Mouse (Mus musculus): Measurements from ENCODE around the gene Msh2.
A peak's percentile ranks its signal among the peaks of the same experiment; 100 is the strongest.
"Not testable (repeated sequence)": the region's sequence is repeated elsewhere in the genome, so short reads cannot be mapped to it uniquely, and the experiment has no call there.

Gene Msh2

DNA sequence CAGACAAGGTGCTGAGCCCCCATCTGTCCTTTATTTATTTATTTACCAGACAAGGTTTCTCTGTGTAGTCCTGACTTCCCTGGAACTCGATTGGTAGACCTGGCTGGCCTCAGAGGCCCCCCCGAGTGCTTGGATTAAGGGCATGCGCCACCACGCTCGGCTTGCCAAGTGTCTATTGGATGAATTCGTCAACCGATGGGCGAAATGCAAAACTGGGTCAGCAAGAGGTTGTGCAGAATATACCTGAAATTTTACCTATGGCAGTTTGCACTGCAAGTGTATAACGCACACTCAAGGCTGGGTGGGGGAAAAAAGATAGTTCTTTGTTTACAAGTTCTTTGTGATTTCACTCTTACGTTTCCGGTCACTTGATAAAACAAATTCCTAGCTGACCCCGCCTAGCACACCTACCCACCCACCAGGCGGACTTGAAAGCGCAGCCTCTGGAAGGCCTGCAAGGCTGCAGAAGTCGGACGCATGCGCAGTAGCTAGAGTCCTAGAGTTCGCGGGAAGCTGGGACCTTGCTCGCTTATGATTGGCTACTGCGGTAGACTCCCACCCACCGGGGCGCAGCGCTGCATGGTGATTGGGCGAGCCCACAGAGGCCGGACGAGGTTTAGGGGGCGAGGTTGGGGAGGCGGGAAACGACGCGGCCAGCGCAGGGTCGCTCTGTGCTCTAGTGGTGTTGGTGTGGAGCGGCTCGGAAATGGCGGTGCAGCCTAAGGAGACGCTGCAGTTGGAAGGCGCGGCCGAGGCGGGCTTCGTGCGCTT lies at the start of gene Msh2:
TSS of gene Msh2 (plus strand) at position 441 of the 771 bp plus-strand sequence.
- peak; percentile 96 for DNase-seq (ENCODE audit: low read depth, low spot score)

DNA sequence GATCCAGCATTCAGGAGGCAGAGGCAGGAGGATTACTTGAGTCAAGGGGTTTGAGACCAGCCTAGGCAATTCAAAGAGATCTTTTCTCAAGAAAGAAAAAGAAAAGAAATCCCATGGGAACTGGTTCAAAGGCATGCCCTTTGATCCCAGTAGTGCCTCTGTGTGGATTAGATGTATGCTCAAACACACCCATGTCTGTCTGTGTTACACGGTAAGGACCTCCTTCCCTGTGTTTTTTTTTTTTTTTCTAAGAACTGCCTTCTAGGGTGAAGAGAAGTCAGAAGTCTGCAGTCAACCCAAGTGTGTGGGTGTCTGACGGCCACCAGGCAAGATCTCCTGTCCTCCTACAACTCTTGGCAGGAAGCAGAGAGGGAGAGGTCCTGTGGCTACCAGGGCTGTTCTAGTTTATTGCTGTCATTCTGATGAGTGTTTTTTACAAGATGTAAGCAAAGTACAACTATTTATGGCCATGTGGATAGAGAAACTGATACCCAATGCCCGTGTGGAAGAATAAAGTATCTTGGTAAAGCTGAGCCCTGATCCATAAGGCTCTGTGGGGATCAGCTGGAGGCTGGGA lies 46.5 kb upstream of the Msh2 start:
- DNase-seq (ENCODE audit: low read depth, low spot score), result no peak

DNA sequence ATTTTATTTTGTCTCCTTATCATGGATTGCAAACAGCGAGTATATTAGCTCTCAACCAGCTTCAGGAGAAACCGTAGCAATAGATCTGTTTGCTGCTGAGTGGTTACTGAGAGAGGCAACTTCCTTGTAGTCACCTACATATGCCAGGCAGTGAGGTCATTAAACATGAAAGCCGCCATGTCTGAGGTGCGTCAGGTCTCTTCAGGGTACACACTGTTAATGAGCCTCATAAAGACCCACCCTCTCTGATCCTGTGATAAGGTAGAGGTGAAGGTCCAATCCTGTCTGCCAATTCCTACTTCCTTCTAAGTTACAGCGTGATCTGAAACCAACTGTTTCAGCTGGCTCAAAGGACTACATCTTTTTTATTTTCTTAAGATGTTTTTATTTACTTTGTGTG lies 44.0 kb upstream of the Msh2 start:
- DNase-seq (ENCODE audit: low read depth, low spot score), result no peak

DNA sequence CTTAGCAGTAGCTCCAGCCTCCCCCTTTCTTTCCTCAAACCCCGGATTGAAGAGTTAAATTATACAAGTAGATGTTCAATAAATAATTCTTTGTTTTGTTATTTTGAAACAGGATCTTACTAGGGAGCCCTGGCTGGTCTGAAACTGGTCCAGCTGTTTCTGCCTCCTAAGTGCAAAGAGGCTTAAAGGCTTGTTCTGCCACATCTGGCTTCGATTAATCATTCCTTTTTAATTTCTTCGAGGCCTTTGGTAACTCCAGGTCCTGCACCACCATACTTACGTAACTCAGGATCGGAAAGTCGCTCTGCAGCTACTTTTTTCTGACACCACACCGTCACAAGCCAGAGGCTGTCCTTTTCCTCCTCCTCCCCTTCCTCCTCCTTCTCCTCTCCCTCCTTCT lies 43.4 kb upstream of the Msh2 start:
- no peak for DNase-seq (ENCODE audit: low read depth, low spot score)

DNA sequence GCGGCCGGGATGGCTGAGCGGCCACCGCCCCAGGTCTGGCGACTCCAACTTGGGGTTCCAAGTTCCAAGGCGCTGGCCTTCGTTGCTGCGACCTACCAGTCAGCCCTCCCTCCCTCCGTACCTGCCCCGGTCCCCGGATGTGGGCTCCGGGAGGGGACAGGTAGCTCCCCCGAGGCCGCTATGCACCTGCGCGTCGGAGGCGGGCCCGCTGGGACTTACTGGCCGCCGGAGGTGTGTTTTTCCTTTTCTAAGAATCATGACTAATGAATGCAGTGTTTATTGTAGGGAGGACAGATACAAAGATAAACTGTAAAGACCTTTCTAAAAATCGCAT lies 35.1 kb upstream of the Msh2 start:
- peak; percentile 45 for DNase-seq (ENCODE audit: low read depth, low spot score)

DNA sequence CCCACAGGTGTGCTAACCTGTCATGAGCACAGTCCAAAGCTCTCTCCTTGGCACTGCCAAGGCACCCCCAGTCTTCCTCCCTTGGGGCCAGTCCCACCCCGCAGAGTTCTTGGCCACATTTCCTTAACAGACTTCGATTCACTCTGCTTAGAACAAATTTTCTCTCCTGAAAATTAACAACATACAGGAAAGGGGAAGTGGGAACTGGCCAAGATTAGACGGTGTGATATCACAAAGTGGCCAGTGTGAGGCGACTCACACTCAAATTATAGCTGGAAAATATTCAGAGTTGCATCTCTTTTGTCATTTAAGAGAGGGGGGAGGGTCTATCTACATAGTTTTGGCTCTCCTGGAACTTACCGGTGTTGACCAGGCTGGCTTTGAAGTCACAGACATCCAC lies 32.9 kb upstream of the Msh2 start:
- DNase-seq (ENCODE audit: low read depth, low spot score), result no peak

DNA sequence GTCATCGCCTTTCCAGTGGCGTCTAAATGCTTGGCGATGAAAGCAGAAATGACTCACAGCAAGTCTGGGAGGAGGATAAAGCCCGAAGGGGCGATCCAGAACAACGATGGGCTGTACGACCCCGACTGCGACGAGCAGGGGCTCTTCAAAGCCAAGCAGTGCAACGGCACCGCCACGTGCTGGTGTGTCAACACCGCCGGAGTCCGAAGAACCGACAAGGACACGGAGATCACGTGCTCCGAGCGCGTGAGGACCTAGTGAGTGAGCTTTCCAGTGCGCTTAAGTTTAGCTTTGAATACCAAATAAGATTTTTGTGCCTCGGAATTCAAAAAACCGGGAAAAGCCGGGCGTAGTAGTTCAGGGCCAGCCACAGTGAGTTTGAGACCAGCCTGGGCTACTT lies 31.9 kb upstream of the Msh2 start:
- DNase-seq (ENCODE audit: low read depth, low spot score), result no peak

DNA sequence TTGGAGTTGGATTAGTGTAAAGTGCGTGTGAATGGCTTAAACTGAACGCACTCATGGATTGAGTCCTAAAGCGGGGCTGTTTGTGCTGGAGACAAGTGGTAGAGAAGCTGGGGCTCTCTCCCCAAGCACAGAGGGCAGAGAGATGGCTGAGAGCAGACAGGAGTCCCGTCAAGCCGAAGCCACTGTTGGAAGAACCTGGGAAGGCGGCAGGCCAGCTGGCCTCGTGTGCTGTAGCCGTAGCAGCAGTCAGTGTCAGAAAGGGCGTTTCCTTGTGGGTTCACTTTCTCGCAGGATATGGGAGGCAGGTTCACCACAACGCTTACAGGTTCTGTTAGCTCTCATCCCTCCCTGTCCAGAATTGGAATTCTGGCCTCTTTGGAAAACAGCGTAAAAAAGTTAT lies 31.1 kb upstream of the Msh2 start:
- DNase-seq (ENCODE audit: low read depth, low spot score), result no peak

DNA sequence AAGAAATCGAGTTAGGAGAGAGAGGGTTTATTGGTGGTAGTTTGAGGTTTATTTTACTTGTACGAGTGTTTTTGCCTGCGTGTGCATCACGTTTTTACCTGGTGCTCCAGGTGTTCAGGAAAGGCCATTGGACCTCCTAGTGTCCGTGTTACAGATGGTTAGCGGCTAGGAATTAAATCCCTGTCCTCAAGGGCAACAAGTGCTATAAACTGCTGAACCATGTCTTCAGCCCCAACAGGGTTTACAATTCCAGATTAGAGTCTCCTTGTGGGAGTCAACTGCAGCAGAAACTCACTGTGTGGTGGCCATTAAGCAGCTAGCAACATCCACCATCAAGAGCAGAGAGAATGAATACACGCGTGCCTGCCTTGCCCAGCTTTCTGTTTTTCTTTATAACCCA lies 29.4 kb upstream of the Msh2 start:
- DNase-seq (ENCODE audit: low read depth, low spot score), result no peak

DNA sequence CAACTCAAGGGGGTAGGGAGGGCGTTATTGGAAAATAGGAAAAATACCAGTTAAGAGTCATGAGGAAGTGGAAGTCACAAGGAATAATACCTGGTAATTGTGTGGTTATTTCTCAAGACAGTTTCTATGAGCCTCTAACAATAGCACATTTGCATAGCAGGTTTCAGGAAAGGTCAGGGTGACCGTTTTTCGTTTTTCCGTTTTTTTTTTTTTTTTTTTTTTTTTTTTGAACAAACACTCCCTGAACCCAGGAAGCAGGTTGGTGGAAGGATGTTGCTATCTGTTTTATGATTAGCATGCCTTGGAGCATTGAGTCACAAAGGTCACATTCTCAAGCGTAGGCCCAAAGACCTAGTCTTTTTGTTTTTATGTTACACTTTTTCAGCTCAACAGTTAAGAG lies 16.5 kb upstream of the Msh2 start:
- DNase-seq (ENCODE audit: low read depth, low spot score), result not testable (repeated sequence)

DNA sequence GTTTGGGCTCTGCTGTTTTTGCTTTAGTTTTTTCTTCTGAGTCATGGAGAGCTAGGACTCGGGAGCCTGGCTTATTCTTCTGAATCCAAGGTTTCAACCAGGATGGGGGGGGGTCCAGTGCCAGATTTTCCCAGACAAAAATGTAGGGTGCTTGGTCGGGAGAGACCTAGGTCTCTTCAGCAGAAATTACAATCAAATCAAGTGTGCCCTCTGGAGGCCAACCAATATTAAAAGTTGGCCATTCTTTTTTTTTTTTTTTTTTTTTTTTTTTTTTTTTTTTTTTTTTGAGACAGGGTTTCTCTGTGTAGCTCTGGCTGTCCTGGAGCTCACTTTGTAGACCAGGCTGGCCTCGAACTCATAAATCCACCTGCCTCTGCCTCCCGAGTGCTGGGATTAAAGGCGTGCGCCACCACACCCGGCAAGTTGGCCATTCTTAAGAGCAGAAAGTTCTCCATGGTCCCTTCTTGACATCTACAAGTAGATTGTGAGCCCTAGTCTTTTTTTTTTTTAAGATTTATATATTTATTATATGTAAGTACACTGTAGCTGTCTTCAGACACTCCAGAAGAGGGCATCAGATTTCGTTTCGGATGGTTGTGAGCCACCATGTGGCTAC lies 10.1 kb upstream of the Msh2 start:
- not testable (repeated sequence) for DNase-seq (ENCODE audit: low read depth, low spot score)

DNA sequence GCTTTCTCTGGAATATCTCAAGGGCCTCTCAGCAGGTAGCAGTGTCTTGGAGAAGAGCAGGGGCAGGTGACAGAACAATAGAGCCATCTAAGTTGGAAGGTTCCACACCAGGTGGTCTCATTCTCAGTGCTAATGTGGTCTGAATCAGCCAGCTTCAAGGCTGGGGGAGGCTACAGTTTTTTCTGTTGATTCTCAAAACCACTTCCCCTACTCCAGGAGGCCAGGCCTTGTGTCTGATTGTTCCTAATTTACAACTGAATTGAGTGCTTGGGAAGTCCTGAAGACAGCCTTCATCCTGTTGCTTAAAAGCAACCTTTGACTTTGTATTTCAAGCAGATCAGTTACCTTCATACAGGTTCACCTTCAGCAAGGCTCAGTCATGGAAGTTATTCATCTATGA lies 7.9 kb upstream of the Msh2 start:
- DNase-seq (ENCODE audit: low read depth, low spot score), result no peak

DNA sequence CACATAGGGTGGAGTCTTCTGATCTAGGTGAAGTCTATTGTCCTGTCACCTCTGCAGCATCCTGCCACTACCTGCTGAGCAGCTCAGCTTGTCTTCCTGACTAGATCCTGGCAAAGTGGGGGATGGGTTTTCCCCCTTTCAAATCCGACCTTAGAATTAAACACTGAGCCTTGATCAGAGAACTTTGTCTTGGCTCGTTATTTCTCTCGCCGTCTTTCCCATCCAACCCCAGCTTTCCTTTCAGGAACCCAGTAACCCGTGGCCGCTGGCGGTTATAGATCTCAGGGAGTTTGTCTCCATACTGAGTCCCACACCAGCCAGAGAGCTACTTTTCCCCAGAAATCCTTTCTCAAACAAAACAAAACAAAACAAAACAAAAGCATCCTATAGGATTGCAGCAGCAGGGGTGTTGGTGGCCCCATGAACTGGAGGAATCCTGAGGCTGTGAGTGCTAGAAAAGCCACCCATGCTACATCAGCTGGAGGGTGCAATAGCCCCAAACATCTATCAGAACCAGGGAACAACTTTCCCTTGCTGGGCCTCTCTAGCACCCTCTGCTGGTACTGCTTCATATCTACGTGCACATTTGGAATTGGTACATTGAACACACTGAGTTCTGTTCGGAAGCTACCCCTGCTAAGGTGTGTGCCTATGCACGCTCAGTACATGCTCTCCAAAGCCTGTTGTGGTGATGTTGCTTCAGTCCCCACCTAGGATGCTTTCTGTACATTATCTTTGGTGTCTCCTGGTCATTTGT lies 6.9 kb upstream of the Msh2 start:
- DNase-seq (ENCODE audit: low read depth, low spot score), result peak; percentile 59

DNA sequence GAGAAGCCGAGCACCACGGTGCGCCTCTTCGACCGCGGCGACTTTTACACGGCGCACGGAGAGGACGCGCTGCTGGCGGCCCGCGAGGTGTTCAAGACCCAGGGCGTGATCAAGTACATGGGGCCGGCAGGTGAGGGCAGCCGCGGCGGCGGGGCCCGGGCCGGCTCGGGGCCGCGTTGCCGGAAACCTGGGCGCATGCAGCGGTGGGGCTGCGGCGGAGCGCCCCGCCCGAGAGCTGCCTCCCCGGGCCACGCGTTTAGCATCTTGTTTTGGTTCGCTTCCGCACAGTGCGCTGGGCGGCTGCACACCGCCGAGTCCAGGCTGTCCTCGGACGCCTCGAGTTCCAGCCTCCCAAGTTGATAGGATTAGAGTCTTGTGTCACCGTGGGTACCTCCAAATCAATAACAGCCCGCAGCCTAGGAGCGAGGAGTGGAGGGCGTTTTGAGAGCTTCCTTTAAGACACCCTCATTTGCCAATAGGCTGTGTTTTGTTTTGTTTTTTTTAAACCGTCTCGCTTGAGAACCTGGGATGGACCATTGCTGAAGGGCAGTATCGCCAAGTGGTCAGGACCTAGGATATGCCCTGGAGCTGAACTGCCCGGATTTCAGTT lies 652 bp downstream of the Msh2 start:
- DNase-seq (ENCODE audit: low read depth, low spot score), result peak; percentile 75

DNA sequence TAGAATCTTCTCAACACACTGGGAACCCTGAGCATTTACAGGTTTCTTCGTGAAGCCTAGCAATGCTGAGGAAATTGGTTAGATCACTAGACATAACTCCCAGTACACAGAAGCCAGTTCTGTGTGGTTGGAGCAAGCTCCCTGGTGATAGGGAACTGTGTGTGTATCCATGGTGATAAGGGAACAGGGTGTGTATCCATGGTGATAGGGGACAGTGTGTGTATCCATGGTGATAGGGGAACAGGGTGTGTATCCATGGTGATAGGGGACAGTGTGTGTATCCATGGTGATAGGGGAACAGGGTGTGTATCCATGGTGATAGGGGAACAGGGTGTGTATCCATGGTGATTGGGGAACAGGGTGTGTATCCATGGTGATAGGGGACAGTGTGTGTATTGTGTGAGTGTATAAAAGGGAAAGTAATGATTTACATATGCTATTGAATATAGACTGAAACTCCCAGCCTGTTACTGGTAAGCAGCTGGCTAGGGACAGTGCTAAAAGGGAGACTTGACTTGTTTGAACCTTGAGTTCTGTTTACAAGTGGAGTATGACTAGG lies 4.9 kb downstream of the Msh2 start:
- not testable (repeated sequence) for DNase-seq (ENCODE audit: low read depth, low spot score)

DNA sequence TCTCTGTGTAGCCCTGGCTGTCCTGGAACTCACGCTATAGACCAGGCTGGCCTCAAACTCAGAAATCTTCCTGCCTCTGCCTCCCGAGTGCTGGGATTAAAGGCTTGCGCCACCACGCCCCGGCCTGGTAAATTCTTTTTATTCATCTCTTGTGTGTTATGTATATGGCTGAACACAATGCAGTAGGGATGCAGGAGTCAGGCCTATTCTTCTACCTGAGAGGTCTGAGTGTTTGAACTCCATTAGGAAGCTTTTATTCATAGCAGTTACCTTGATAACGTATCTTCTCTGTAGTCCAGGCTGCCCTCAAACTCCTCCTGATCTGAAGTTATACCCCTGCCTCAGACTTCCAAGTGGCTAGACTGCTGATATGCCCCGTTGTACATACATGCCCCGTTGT lies 5.5 kb downstream of the Msh2 start:
- no peak for DNase-seq (ENCODE audit: low read depth, low spot score)

DNA sequence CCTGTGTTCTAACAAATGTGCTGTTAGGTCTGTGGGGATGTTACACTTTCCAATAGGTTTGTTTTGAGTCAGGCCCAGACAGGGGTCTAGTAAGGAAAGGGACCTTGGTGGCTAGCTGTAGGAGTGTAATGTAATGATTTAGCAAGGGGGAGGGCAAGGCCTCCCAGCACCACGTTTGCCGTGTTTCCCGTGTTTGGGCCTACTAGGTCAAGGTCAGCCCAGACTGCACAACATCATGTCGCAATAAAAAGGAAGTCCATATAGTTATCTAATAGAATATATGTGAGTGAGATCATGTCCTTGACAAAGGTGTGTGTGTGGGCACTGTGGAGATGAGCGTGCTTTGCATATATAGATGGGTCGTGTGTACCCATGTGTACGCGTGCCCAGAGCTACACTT lies 17.1 kb downstream of the Msh2 start:
- DNase-seq (ENCODE audit: low read depth, low spot score), result no peak

DNA sequence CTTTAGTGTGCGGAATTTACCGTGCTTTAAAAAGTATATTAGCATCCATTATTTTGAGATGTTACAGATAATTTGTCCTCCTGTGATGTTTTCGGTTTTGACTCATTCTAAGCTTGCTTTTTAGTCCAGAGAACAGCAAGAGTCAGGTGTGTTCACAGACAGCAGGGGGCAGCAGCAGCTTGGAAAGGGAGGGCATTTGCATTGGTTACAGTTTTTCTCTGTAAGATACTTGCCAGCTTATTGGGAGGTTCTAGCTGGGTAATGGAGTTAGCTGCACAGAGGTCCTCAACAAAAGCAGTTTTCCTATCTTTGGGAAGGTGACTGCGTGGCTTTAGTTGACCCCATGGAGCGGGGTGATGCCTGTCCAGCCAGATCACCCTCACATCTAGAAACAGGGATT lies 19.8 kb downstream of the Msh2 start:
- DNase-seq (ENCODE audit: low read depth, low spot score), result peak; percentile 45

DNA sequence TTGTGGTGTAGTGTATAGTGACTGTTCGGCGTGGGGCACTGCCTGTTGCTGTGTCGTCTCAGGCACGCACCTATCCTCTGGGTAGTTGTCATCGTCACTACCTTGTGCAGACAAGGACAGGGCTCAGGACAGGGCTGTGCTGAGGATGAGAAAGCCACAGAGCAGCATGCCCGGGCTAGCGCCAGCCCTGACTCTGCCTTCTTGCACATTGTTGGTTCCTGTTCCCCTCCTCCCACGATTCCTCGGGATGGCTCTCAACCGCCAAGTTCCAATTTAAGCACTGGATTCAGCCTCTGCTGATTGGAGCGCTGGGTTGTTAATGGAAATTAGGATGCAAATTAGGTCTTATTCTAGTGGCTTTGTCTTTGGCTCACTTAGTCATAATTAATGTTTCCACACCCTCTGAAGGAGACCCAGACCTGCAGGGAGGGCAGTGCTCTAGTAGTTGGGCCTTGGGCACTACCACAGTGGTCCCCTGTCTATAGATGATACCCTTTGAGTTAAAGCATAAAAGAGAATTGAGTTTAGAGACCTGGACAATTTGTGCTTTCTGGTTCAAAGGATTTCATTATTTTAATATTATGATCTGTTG lies 23.8 kb downstream of the Msh2 start:
- DNase-seq (ENCODE audit: low read depth, low spot score), result no peak

DNA sequence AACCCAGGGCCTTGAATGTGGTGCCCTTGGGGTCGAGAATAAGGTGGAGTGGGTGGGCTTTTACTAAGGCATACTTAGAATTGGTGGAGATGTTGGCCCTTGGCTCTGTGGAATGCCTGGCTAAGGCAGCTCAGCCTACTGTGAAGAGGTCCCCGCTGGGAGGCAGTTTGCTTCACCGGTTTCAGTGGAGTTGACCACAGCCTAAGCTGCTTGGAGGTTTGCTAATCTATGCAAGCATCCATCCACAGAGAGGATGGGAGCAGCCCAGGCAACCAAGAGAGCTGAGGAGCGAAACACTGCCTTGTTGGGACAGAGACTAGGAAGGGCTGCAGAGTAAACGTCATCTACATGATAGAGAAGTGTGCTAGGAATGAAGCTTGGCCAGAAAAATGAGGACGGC lies 24.7 kb downstream of the Msh2 start:
- DNase-seq (ENCODE audit: low read depth, low spot score), result no peak

DNA sequence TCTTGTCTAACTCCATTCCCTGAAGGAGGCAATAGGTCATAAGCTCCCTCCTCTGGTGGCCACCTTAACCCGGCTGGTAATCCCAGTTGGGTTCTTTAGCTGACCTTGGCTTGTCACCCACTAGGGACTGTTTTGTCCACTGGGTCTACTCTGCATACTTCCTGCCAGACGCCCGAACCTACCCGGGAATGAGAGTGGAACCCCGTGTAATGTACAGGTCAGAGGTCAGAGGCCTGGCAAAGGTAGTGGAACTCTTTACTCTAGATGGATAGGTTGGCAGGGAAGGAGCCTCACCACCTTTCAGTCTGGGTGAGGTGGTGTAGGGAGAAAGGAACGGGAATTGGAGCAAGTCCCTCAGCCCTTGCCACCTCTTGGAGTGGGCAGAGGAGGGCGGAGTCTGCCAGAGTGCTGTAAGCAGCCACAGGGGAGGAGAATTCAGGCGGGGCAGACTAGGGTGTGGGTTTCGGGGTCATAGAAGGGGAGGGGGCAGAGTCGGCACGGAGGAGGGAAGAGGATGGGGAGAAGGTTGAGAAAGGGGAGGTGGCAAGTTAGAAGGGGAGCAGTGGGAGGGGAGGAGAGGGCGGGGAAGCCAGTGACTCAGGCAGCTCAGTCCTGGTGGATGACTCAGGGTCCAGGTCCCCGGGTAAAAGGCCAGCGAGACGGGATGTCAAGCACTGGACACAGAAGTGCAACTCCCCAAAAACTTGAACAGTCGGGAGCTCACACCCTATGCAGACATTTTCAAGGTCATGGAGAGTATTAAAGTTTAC lies 27.1 kb downstream of the Msh2 start:
- DNase-seq (ENCODE audit: low read depth, low spot score), result no peak

All from CD4-positive helper T cell, adult 2 months (primary cell).